Mouse (Mus musculus) cortical plate, adult 2 months (tissue): ENCODE data around the gene Vps52.

ENCODE experiments used
- CTCF ChIP-seq: fragments of 200-500 bp; IDR thresholded peaks from 2 replicates; pipeline ENCODE4 v1.5.1; 2011; ENCODE audit warnings: mild to moderate bottlenecking, control low read depth, low read length; ENCODE audit not compliant: insufficient read depth; ENCODE audit errors: extremely low read depth
- POLR2A ChIP-seq: fragments of 200-500 bp; IDR thresholded peaks from 2 replicates; pipeline ENCODE4 v1.6.1; 2011; ENCODE audit warnings: mild to moderate bottlenecking, low read length, control low read depth; ENCODE audit not compliant: insufficient read depth; ENCODE audit errors: extremely low read depth

- TF ChIP-seq POLR2A (no peak), CTCF (peak; percentile 6; the same call in 1 of the 2 replicates)
These were observed 13.3 kb downstream of the Vps52 start for GRCm38 (mm10) chr17:33968927-33969326.
